Mouse (Mus musculus) macrophage (primary cell): ENCODE data around the gene Dock9. TPM values are rescaled to one million over a fixed set of nuclear protein-coding genes. Genes with fewer than 3 reads are reported as not detected.
"Not testable (repeated sequence)": the region's sequence is repeated elsewhere in the genome, so short reads cannot be mapped to it uniquely, and the experiment has no call there.

Experiments used
- H3K27ac ChIP-seq: fragments of 350-480 bp; formaldehyde crosslinking; 2 replicates; pipeline ENCODE4 v1.9.0; 2021
- H3K36me3 ChIP-seq: fragments of 350-480 bp; formaldehyde crosslinking; 2 replicates; pipeline ENCODE4 v1.9.0; 2021; ENCODE audit errors: inconsistent target
- H3K4me3 ChIP-seq: fragments of 350-480 bp; formaldehyde crosslinking; 2 replicates; pipeline ENCODE4 v1.9.0; 2021; ENCODE audit errors: inconsistent target
- H3K79me2 ChIP-seq: fragments of 350-480 bp; formaldehyde crosslinking; 2 replicates; pipeline ENCODE4 v1.9.0; 2021; ENCODE audit errors: inconsistent target
- WGBS: methylation state at CpG from one replicate; pipeline ENCODE4 v1.1.7; 2026; ENCODE audit warnings: inconsistent platforms; ENCODE audit not compliant: missing documents; 5-methylcytosine and 5-hydroxymethylcytosine counted together
- polyA plus RNA-seq: library from polyadenylated mRNA; stranded (reverse); fragments of 250-400 nt; gene quantifications from 3 replicates; pipeline ENCODE4 v1.2.4, GENCODE M21; 2018; ENCODE audit warnings: inconsistent platforms

Dock9 gene
- polyA plus RNA-seq, 1 experiment from 2014 or later: 0.34 TPM

DNA sequence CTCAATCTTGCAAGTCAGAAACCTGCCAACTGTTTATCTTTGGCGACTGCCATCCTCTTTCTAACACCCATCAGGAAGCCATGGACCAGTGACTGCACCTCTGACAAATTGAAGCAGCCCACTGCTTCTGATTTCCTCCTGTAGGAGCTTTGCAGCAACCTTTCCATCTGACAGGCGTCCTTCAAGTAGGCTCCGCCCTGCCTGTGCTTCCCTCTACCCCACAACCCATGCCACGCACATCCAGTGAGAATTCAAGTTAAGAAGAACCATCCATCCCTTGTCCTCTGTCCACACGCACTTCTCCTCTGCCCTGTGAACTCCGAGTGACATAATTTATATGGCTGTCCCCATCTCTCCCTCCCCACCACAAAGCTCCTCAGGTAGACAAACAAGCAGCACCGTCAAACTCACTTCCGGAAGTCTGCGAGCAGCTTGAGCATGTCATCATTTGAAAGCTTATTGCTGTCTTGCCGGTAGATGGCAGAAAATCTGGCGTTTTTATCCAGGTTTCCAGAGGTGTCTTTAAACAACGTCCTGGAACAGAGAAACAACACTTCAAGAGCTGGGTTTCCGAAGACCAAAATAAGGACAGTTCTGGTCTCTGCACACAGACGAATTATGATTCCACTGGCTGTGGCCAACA, 163.4 kb downstream of the Dock9 start:
- Histone ChIP-seq H3K79me2 (no peaks in the 10 kb centered on the region), H3K4me3 (no peak overlapping the region), H3K27ac (no peak overlapping the region), H3K36me3 (no peaks in the 10 kb centered on the region)
- WGBS: 83% methylated on average over 14 of the region's 14 CpGs

DNA sequence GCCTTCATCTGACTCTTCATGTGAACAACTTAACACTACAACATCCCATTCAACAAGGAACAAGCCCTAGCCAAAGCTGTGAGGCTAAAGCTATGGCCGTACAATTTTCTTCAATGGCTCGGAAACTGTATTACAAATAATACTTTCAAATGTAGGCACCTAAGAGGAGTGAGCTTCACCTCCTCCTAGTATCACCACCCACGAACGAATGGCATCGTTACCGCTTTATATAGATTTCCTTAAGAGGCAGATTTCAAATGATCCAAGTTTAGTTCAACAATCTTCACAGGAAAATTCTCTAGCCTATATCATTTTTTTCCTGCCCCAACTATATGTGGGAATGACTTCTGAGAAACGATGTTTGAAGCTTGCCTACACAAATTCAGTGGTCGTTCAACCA, 165.7 kb downstream of the Dock9 start:
- Histone ChIP-seq H3K4me3 (no peak overlapping the region), H3K36me3 (no peaks in the 10 kb centered on the region), H3K79me2 (no peaks in the 10 kb centered on the region), H3K27ac (no peak overlapping the region)
- WGBS: 95% methylated on average over 8 of the region's 8 CpGs

DNA sequence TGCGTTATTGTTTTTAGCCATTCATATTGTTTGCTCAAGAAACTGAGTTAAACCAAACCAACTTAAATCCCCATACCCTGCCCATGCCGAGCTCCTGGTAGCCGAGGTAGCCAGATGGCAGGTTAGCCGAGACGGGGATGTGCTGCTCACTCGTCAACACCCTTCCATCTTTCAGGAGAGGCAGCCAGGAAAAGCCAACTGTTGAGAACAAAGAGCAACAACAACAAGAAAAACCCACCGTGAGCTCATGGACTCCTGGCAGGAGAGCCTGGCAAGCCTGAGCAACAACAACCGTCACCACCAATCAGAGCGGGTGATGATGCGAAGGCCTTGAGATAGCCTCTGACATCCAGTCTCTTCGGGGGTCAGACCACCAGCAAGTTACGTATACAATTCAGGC, 170.9 kb downstream of the Dock9 start:
- no peak overlapping the region for H3K4me3 ChIP-seq
- no peak overlapping the region for H3K27ac ChIP-seq
- H3K79me2 ChIP-seq: no peaks in the 10 kb centered on the region
- H3K36me3 ChIP-seq: no peaks in the 10 kb centered on the region
- WGBS: 97% methylated on average over 12 of the region's 12 CpGs

DNA sequence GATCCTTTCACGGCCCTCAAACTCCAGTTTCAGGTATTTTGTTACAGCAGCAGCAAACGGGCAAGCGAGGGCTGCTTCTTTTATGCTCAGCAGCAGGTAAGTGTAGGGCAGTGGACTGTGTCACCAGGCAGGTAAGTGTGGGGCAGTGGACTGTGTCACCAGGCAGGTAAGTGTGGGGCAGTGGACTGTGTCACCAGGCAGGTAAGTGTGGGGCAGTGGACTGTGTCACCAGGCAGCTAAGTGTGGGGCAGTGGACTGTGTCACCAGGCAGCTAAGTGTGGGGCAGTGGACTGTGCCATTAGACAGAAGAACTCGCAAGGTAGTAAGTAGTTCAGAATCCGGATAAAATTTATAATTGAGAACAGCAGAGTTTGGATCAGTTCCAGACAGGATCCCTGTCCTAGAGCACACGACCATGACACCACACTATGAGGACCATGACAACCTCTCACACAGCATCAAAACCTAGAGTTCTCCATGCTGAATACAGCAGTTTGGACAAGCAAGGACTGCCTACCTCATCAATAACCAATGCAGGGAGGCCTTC, 173.6 kb downstream of the Dock9 start:
- H3K79me2 ChIP-seq, H3K36me3 ChIP-seq, H3K4me3 ChIP-seq, H3K27ac ChIP-seq: not testable (repeated sequence)
- WGBS: 95% methylated on average over 6 of the region's 6 CpGs

DNA sequence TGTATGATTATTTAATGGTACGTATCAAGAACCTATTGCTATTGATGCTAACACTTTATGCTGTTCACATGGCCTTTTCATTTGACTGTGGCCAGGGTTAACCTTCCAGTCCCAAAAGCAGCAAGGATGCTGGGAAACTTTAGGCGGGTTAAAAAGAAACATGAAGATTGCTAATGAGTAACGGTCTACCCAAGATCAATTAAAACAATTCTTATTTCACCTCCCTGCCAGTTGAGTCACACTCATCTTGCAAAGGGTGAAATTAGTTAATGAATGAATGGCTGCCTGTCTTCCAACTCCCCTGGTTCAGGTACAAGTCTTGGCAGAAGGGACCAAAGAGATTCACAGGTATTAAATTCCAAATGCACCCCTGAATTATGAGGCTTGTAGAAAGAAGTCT, 175.8 kb downstream of the Dock9 start:
- 98% methylated on average over 3 of the region's 3 CpGs for WGBS
- Histone ChIP-seq H3K27ac (no peak overlapping the region), H3K4me3 (no peak overlapping the region), H3K36me3 (no peaks in the 10 kb centered on the region), H3K79me2 (no peaks in the 10 kb centered on the region)

DNA sequence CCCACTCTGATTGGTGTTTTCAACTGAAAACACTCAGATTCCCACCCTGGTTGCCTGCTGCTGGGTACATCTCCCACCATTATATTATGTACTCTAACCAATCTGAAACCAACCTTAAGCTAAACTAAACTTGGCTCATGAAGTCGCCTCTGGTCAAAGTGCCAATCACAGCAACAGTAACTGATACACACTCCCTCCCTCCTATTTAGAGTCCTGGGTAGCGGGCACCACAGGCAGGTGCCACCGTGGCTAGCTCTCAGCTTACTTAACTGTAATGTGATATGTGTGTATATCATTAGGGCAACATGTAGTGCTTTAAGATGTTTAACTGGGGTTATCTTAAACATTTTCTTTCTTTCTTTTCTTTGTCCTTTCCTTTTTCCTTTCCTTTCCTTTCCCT, 177.1 kb downstream of the Dock9 start:
- WGBS: 88% methylated on average over 3 of the region's 3 CpGs

DNA sequence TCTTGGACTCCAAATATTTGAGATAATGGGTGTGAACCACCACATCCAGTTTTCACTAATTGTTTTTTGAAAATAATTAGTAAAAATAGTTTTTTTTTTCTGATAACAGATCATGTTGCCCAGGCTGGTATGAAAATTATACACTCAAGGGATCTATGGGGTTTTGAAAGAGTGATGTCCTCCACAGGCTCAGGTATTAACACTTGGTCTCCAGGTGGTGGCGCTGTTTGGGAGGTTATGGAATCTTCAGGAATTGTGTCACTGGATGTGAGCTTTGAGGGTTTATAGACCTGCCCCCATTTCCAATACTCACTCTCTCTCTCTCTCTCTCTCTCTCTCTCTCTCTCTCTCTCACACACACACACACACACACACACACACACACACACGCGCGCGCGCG, 177.5 kb downstream of the Dock9 start:
- no peak overlapping the region for H3K27ac ChIP-seq
- no peaks in the 10 kb centered on the region for H3K36me3 ChIP-seq
- WGBS: 100% methylated on average over 1 of the region's 7 CpGs
- H3K79me2 ChIP-seq: no peaks in the 10 kb centered on the region
- no peak overlapping the region for H3K4me3 ChIP-seq

More for the DNA sequence above, 177.1 kb downstream of the Dock9 start:
- no peak overlapping the region for H3K27ac ChIP-seq
- no peaks in the 10 kb centered on the region for H3K79me2 ChIP-seq
- H3K4me3 ChIP-seq: no peak overlapping the region
- no peaks in the 10 kb centered on the region for H3K36me3 ChIP-seq

DNA sequence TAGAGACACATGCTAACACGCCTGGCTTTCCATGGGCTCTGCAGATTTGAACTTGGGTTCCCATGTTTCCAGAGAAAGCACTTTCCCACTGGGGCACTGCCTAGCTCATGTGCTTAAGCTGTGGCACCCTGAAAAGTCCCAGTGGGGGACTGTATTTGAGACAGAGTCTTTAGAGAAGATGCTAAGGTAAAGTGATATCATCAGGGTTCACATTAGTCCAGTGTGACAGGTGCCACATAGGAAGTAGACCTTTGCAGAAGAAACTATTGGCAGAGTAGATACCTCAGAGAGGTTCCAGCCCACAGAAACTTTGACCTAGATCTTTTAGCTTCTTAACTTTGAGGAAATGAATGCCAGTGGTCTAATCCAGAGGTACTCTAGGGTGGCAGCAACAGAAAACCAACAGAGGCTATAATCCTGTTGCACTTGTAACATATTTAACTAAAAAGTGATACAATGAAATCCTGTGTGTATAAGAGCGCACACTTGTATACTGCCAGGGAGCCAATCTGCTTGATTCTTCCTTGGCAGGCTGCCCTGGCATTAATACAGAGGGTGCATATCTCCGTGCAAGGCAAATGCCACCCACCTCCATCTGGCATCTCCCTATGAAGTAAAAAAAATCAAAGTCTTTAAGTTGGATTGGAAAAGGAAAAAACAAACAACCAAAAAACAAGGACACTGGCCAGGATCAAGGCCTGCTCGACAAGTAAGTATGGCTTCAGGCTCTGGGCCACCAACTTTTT, 179.8 kb downstream of the Dock9 start:
- Histone ChIP-seq H3K36me3 (no peaks in the 10 kb centered on the region), H3K79me2 (no peaks in the 10 kb centered on the region), H3K4me3 (no peak overlapping the region), H3K27ac (no peak overlapping the region)
- 92% methylated on average over 4 of the region's 4 CpGs for WGBS

DNA sequence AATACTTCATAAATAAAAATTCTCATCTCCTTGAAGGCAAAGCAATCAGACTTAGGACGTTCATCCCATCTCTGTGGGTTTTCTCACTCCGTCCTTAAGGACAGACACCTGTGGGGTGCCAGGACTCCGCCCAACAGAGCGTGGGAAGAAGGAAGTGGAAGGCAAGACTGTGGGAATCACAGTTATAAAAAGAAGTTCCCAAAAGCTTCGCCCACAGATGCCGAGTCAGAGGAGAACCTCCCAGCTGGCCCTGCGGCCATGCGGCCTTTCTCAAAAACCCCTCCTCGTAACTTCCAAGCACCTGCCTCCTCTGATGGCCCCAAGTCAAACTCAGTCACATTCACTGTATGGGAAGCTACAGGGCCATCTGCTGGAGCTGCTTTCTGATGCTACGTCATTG, 182.2 kb downstream of the Dock9 start:
- H3K36me3 ChIP-seq: no peaks in the 10 kb centered on the region
- WGBS: 68% methylated on average over 10 of the region's 10 CpGs
- no peaks in the 10 kb centered on the region for H3K79me2 ChIP-seq
- H3K27ac ChIP-seq: no peak overlapping the region
- H3K4me3 ChIP-seq: no peak overlapping the region

DNA sequence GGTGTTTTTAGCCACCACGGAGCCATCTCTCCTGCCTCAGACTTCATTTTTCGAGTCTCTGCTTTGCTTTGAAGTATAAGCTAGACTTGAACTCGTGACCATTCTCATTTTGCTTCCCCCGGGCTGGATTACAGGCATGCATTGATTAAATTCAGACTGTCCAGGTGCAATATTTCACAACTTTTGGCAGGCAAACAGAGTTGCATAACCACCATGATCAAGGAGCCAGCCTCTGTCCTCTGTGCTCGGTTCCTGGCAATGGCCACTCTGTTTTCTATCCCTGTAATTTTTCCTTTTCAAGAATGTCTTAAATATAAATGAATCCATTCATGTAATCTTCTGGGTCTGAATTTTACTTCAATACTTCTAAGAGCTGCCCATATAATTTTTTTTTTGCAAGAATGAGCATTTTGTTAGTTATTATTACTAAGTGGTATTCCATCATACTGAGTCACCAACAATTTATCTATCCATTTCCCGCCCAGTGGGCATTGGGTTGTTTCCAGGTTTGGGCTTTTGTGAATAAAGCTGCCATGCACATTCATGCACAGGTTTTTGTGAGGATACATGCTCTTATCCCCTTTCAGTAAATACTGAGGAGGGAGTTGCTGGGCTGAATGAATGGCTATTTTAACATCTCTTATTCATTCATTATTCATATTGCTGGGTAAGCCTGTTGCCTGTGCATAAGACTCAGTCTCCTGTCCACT, 183.0 kb downstream of the Dock9 start:
- WGBS: 85% methylated on average over 5 of the region's 6 CpGs
- no peak overlapping the region for H3K27ac ChIP-seq
- H3K79me2 ChIP-seq: no peaks in the 10 kb centered on the region
- no peak overlapping the region for H3K4me3 ChIP-seq
- H3K36me3 ChIP-seq: no peaks in the 10 kb centered on the region

DNA sequence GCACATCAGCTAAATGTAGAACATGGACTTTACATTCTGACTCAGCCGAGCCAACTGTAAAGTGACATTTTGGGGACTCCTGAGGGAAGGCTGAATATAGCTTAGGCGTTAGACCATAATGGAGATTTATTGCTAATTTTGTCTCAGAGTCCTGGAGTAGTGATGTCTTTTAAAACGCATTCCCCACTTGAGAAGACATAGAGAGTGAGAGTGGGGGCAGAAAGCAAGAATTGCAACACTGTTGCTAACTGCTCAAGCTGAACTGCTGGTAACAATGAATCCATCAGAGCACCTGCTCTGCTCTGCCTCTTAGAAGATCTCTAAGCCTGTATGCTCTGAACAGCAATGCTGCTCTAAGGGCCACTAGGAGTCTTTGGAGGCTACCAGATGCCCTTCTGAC, 184.1 kb downstream of the Dock9 start:
- no peak overlapping the region for H3K4me3 ChIP-seq

DNA sequence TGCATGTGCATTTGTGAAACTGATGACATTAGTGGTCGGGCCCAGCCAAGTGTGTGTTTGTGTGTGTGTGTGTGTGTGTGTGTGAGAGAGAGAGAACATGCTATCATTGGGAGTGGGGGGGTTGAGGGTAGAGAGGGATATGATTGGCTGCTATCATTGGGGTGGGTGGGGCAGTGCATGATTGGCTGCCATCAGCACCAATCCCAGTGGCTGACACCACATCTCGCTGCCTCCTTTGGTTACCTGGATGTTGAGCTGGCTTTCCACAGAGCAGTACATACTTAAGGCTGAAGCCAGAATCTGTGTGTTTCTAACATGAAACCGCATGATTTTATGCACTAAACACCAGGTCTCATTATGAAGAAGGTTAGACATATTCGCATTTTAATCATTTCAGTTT, 184.7 kb downstream of the Dock9 start:
- 97% methylated on average over 4 of the region's 4 CpGs for WGBS
- H3K36me3 ChIP-seq: no peaks in the 10 kb centered on the region

More for the DNA sequence above, 184.1 kb downstream of the Dock9 start:
- Histone ChIP-seq H3K27ac (no peak overlapping the region), H3K79me2 (no peaks in the 10 kb centered on the region), H3K36me3 (no peaks in the 10 kb centered on the region)
- WGBS: 88% methylated on average over 3 of the region's 3 CpGs

DNA sequence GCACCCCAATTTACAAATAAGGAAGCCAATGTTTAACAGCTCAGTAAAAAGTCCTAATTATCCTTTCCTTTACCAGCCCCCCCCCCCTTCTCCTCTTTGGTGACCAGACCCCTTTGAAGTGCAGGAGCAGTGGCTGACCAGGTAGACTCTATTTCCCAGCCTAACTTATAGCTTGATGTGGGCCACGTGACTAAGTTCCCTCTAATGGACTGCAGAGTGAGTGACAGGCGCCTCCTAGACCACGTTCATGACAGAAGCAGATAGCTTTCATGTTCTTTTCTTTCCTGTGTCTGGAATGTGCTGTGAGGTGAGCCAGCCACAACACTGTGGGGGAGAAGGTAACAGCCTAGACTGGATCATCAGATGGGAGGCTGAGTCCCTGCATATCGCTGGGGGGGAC, 186.1 kb downstream of the Dock9 start:
- H3K79me2 ChIP-seq: no peaks in the 10 kb centered on the region
- WGBS: 86% methylated on average over 4 of the region's 4 CpGs
- H3K36me3 ChIP-seq: no peaks in the 10 kb centered on the region
- no peak overlapping the region for H3K4me3 ChIP-seq
- no peak overlapping the region for H3K27ac ChIP-seq

More for the DNA sequence above, 184.7 kb downstream of the Dock9 start:
- H3K79me2 ChIP-seq: no peaks in the 10 kb centered on the region
- H3K27ac ChIP-seq: no peak overlapping the region
- no peak overlapping the region for H3K4me3 ChIP-seq

DNA sequence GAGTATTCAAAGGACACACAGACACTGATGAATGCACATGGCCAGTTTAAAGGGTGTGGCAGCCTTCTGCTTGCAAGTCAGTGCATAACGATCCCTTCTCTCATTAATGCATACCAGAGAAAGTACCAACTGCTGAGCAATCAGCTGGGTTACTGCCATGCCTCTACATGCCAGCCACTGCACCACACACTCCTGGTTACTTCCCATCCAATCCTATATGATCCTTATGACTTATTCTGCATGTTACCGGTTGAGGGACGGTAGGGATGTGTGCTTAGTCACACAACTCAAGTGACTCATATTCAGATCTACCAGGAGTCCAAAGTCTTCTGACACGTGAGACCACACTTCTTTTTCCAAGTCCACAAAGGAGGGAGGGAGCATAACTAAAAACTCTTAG, 186.5 kb downstream of the Dock9 start:
- H3K36me3 ChIP-seq: no peaks in the 10 kb centered on the region
- 87% methylated on average over 4 of the region's 4 CpGs for WGBS
- no peak overlapping the region for H3K4me3 ChIP-seq
- no peaks in the 10 kb centered on the region for H3K79me2 ChIP-seq
- H3K27ac ChIP-seq: no peak overlapping the region

DNA sequence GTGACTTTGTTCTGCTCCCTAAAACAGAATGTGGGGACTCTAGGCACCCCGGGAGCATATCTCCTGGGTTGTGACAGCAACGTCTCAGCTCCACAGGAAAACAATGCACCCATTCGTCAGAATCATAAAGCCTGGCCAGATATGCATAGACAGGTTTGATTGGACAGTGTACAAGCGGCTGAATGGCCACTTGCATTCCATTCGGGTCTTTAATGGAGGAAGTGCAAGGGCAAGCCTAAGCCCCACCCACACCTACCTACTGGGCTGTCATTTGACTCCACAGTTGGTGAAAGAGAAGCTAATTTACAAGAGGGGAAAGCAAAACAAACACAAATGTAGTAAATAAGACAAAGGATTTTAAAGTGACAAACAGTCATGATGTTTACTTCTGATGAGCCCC, 189.1 kb downstream of the Dock9 start:
- Histone ChIP-seq H3K36me3 (no peaks in the 10 kb centered on the region), H3K27ac (no peak overlapping the region), H3K79me2 (no peaks in the 10 kb centered on the region), H3K4me3 (no peak overlapping the region)
- WGBS: 81% methylated on average over 5 of the region's 5 CpGs
